Mouse (Mus musculus) layer of hippocampus, adult 11-12 months (tissue): ENCODE data around the gene Spaca4.
A peak's percentile ranks its signal among the peaks of the same experiment; 100 is the strongest.

ENCODE experiments used
- DNase-seq: peaks from one replicate; pipeline ENCODE4 v3.0.0; 2022; ENCODE audit warnings: low spot score

Spaca4 gene

GRCm38 (mm10) chr7:45726419-45726818 is 806 bp upstream of the Spaca4 start:
- DNase-seq: no peak

DNA sequence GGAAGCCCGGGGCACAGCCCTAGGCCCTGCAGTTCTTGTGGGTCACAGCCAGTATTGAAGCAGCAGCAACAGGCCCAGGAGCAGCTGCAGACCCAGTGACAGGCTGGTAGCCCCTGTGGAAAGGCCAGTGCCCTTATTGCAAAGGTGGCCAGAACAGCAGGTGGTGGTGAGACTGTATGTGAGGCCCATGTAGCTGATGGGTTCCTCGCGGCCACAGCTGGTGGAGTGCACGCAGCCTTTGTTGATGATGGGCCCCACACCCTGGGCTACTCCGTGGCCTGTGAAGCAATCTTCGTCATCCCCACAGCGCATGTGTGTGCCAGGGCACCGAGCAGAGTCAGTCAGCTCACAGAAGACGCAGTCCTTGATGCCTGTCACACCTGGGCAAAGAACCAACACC is 462 bp downstream of the Spaca4 start:
- DNase-seq: no peak

GRCm38 (mm10) chr7:45723781-45724180 is 1.8 kb downstream of the Spaca4 start:
- no peak for DNase-seq

DNA sequence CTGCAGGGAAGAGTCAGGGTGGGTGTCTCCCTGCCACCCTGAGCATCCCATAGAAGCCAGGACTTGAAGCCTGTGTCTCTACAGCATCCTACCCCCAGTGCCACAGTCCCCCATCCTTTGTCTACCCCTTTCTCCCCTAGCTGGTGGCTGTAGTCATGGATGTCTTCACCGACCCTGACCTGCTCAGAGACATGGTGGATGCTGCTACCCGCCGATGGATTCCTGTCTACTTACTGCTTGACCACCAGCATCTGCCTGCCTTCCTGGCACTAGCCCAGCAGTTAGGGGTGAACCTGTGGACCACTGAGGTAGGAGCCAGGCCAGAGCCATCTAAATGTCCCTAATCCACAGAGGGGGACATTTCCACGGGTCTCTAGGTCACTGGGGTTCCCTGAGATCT is 2.3 kb downstream of the Spaca4 start:
- no peak for DNase-seq

DNA sequence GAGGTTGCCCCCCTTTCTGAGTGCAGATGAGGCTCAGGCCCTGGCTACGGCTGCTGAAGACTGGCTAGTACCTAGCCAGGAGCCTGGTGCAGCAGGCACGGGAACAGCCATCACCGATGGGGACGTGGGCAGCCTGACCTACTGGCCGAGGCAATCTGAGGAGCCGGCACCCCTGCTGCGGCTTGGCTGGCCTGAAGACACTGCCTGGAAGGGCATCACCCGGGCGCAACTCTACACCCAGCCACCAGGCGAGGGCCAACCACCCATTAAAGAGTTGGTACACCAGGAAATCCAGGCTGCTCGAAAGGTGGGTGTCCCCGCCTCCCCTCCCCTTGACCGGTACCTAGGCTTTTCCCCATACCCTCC is 3.3 kb downstream of the Spaca4 start:
- no peak for DNase-seq

DNA sequence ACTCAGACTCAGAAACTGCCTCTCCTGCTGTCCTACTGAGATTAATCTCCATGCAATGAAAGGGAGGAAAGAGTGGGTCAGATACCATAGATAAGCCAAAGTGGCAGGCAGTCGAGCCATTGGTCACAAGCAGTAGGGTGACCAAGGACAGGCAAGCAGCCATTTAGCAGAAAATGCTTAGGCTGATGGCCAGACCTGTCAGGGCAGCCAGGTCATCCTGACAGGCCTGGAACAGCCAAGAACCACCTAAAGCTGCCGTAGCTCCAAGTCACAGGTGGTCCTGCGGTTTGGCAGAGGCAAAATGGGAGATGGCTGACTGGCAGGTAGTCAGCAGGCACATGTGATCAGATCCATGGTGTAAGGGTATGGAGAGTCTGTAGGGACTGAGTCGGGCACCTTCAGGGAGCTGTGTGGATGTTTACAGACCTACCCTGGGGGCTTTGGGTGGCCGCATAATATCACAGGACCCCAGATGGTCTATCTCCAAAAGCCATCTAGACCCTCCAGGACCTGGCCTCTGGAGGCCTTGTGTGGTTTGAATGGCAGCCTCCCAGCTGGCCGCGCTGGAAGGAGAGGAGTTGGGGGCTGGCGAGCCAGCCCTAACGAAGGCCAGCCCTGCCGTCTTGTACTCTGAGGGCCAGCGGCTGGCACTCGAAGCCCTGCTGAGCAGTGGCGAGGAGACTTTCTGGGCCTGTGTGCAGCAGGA is 3.8 kb downstream of the Spaca4 start:
- no peak for DNase-seq

GRCm38 (mm10) chr7:45721234-45721571 is 4.4 kb downstream of the Spaca4 start:
- no peak for DNase-seq

GRCm38 (mm10) chr7:45720413-45721233 is 5.0 kb downstream of the Spaca4 start, which contains the start of gene Fam83e:
Fam83e (plus strand) TSS chr7:45721212.
- DNase-seq: no peak

DNA sequence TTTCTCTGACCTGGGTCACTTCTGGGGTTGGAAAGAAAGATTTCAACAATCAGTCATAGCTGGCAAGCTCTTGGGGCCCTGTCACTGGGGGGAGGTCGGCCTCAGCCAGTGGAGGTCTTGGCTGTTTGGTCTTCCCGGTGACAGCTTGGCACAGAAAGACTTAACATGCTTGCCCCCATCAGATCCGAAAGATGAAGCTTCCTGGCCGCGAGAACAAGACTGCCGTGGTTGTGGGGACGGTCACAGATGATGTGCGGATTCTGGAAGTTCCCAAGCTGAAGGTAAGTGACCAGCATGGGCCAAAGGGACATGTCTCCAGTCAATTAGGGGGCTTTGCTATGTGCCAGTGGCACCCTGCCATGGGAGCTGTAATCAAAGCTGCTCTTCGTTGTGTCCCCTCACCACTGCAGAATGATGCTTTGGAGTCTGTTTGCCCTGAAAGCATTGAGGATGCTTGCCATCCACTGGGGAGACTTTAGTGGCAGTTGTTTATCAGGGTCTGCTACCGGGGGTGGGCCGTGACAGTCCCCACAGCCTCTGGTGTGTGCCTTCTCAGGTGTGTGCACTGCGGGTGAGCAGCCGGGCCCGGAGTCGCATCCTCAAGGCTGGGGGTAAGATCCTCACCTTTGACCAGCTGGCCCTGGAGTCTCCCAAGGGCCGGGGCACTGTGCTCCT is 5.7 kb downstream of the Spaca4 start:
- DNase-seq: no peak

GRCm38 (mm10) chr7:45719180-45719579 is 6.4 kb downstream of the Spaca4 start:
- no peak for DNase-seq

DNA sequence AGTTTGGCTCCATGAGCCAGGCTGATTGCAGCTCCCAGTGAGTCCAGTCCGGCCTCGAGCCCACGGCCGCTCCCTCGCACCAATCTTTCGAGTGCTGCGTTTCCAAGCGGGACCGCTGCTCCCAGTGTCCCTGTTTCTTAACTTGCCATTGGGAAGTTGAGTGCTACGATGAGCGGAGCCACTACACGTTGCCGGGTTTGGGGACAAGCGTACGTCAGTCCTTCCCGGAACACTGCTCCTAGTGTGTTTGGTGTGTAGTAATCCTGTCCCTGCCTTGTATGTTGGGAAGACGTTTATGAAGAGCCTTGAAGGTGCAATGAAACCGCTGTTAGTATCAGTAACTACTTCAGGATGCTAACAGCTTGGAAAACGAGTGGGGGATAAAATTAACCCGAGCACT is 7.3 kb downstream of the Spaca4 start:
- DNase-seq: no peak

DNA sequence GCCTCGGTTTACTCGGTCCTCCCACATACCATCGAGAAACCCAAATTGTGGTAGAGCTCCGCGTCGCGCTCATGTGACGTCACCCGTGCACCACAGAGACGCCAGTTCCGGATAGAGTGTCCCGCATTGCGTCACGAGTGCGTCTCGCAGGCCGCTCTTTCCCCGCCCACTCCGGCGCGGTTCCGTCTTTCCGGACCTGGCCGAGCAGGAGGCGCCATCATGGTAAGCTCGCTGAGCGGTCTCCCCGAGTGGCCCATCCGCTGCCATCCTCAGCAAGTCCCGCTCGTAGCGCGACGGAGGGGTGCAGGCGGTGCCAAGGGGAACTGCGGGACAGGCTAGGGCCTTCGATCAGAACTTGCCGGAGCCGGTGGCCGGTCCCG is 7.7 kb downstream of the Spaca4 start, which contains the start of gene Sphk2:
Sphk2 (minus strand) TSS at position 85 of the 380 bp plus-strand sequence.
- DNase-seq: peak; percentile 99

DNA sequence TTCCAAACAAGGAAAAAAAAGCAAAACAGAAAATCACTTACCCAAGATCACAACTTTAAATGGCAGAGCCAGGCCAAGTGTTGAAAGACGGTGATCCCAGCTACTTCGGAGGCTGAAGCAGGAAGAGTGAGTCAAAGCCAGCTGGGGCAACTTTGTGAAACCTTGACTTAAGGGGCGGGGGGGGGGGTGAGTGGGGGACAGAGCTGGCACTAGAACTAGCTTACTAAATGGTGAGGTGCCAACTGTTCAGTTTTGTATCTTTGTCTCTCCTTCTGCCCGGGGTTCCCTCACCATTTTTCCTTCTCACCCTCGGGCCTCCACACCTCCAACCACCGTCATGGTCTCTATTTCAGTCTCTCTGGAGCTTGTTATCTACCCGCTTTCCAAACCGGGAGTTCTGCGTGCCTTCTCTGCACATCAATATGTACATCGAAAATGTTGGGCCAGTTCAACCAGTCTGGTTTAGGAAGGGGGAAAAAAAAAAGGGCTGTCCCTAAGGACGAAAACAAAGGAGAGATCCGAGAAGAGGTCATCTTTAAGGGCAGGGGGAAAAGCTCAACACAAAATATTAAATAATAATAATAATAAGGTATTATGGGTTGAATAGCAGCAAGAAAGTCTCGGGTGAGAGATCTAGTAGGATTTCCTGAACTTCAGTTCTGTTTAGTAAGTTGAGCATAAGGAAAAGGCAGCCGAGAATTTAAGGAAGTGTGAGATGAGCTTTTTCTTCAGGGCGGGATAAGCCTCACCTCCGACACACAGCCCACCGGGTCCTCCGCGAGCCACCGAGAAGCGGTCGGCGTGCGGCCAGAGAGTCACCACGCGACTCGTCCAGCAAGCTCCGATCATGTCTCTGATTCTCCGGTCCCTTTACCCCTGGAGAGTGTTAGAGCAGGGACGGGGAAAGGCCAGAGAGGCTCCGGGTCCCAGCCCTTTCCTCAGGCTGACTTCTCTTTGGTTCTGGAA is 8.4 kb downstream of the Spaca4 start:
- DNase-seq: no peak

DNA sequence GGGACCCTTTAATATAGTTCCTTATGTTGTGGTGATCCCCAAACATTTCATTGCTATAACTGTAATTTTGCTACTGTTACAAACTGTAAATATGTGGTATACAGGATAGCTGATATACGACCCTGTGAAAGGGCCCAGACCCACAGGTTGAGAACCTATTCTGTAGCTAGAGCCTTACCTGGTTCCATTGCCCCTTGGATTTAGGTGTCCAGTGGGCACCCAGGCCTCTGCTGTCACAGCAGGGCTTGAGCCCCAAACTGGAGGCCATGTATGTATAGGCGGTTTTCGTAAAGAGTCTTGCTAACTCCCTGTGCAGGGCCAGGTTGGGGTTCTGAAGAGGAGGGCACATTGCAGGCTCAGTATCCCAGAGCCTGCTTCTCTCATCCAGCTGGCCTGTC is 9.2 kb downstream of the Spaca4 start:
- DNase-seq: no peak

GRCm38 (mm10) chr7:45715741-45716459 is 9.7 kb downstream of the Spaca4 start:
- DNase-seq: peak; percentile 39

DNA sequence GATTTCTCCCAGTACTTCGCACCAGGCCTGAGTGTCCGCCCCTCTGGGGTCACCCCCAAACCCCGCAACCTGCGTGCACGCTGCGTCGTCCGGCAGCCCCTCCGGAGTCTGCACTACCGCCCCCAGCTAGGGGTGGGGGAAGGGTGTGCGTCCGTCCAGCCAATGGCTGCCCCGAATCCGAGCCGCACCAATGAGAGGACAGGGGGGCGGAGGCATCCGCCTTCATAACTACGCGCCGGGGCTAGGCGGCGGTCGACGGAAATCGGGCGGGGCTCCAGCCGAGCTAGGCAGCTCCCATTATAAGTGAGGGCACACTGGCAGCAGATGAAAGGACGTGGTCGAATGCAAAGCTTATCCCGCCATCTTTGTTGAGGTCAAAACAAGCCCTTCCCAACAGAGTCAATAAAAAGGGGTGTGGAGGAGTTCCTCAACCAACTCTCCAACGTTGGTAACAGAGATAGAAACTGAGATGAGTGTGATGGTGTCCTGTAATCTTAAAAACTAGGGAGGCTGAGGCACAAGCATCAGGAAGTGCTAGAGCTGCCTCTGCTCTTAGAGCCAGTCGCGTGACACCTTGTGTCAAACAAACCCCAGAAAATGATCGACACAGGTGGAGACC is 10.4 kb downstream of the Spaca4 start, which contains the start of gene Rpl18:
Rpl18 (plus strand) TSS at position 368 of the 619 bp plus-strand sequence.
- peak; percentile 98 for DNase-seq

- no peak for DNase-seq
Observed at GRCm38 (mm10) chr7:45714630-45715089, 11.0 kb downstream of the Spaca4 start.

GRCm38 (mm10) chr7:45713881-45714520 is 11.6 kb downstream of the Spaca4 start:
- no peak for DNase-seq

DNA sequence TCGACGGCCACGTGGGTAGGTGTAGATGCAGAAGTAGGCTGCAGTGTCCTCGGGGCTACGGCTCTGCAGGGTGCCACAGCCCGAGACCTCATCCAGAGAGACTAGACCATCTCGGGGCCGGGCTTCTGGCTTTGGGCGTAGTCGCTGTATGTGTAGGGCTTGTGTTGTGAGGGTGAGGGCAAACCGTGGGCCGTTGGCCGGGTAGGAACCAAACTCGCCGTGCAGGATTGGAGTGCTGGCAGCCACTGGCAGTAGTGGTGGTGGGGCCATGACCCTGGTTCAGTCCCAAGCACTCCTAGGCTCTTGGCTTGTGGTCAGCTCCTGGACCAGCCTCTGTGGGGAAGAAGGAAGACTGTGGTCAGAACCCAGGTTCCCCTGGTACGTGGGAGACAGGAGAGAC is 12.2 kb downstream of the Spaca4 start:
- no peak for DNase-seq
